Mouse (Mus musculus) bone marrow macrophage, adult 2 months (primary cell): ENCODE measurements around the gene Gm10320.

ENCODE experiments used
- CTCF ChIP-seq: IDR thresholded peaks from 2 replicates; pipeline ENCODE4 v1.5.1; 2012; ENCODE audit warnings: low read depth, mild to moderate bottlenecking, low read length, moderate library complexity
- POLR2A ChIP-seq: IDR thresholded peaks from 2 replicates; pipeline ENCODE4 v1.6.1; 2012; ENCODE audit warnings: mild to moderate bottlenecking, low read depth, low read length, borderline replicate concordance

DNA sequence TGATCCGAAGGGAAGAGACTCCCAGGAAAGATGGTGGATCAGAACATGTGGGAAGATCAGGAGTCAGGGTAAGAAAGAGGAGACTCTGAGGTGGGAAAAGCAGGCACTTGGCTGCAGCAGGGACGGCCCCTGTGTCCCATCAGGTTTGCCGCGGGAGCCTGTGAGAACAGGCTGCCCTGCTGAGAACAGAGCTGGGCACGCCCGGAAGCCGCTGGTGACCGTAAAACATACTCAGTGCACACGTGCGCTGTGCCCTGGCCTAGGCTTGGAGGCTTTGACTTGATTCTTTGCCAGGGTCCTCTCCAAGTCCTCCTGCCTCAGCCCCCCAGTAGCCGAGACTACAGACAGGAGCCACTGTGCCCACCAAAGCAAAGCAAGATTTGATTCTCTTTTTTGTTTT, 26.5 kb upstream of the Gm10320 start:
- TF ChIP-seq CTCF (no peak), POLR2A (no peak)
